Mouse (Mus musculus): Measurements from ENCODE around the gene Clip4. TPM values are rescaled to one million over a fixed set of nuclear protein-coding genes. Genes with fewer than 3 reads are reported as not detected.

The Clip4 gene
- total and polyA plus RNA-seq, 3 experiments = 0.11 TPM; not detected in 2

DNA sequence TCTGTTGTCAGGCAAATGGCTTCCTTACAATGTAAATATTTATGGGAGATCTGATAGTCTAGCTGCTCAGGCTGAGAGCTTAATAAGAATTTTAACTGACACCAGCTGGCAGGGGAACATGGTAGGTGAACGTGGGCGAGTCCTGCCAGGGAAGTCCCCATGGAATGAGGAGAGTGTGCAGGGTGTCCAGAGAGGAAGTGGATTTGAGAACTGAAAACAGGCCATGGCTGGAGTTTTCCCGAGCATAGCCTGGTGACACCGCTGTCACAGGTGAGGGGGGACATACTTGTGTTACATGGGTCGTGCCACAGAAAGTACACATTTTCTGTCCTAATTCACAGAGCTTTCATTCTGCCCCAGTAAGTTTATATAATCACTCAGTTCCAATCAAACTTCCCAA is 97.2 kb downstream of the Clip4 start:
- no peak overlapping the region for H3K4me3 ChIP-seq (ENCODE audit: low read depth, low read length)
- TF ChIP-seq TAL1 (conservative IDR thresholded peaks at IDR 0.05; ENCODE audit: low read depth, low read length) (no peak), POLR2AphosphoS5 (IDR thresholded peaks at IDR 0.05; ENCODE audit: insufficient replicate concordance, low read depth, low read length) (no peak), GATA2 (IDR thresholded peaks at IDR 0.05; ENCODE audit: borderline replicate concordance, low read depth, low read length) (no peak)
- H3K4me1 ChIP-seq (ENCODE audit: insufficient read depth, low read depth, low read length) = no peaks in the 10 kb centered on the region
- DNase-seq (ENCODE audit: low spot score) (no peak), ATAC-seq (ENCODE audit: extremely low read depth, insufficient number of reproducible peaks, low FRiP score, poor library complexity, severe bottlenecking) (no peak)
- H3K36me3 ChIP-seq (replicated peaks) = no peaks in the 10 kb centered on the region
- H3K9me3 ChIP-seq (replicated peaks) = peaks cover 54% of the 10 kb centered on the region
- H3K27me3 ChIP-seq (ENCODE audit: insufficient read depth, low read length) = no peaks in the 10 kb centered on the region

DNA sequence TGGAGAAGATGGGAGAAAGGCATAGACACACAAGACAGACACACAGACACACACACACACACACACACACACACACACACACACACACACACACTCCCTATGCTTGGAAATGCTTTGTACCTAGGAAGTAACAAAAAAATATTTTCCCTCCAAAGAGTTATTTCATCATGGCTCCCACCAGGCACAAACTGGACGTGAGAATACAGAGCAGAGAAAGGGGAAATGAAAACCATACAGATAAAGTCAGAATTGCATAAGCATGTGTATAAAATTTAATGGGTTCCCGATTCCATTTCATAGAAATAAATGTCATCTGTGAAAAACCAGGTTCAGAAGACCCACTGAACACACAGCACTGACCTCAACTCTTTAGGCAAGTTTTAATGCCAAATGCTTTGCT is 99.6 kb downstream of the Clip4 start:
- no peak overlapping the region for H3K4me3 ChIP-seq (ENCODE audit: low read depth, low read length)
- TF ChIP-seq GATA2 (IDR thresholded peaks at IDR 0.05; ENCODE audit: borderline replicate concordance, low read depth, low read length) (no peak), CTCF (IDR thresholded peaks at IDR 0.05; ENCODE audit: low read depth, low read length) (no peak), POLR2AphosphoS5 (IDR thresholded peaks at IDR 0.05; ENCODE audit: insufficient replicate concordance, low read depth, low read length) (no peak), TAL1 (conservative IDR thresholded peaks at IDR 0.05; ENCODE audit: low read depth, low read length) (no peak), GATA1 (IDR thresholded peaks at IDR 0.05; ENCODE audit: borderline replicate concordance, low read length) (no peak)
- no peaks in the 10 kb centered on the region for H3K4me1 ChIP-seq (ENCODE audit: insufficient read depth, low read depth, low read length)
- no peaks in the 10 kb centered on the region for H3K36me3 ChIP-seq (replicated peaks)
- H3K27me3 ChIP-seq (ENCODE audit: insufficient read depth, low read length) = no peaks in the 10 kb centered on the region
- no peak for ATAC-seq (ENCODE audit: extremely low read depth, insufficient number of reproducible peaks, low FRiP score, poor library complexity, severe bottlenecking)
- H3K9me3 ChIP-seq (replicated peaks) = peaks cover 61% of the 10 kb centered on the region
- DNase-seq (ENCODE audit: low spot score) = no peak

DNA sequence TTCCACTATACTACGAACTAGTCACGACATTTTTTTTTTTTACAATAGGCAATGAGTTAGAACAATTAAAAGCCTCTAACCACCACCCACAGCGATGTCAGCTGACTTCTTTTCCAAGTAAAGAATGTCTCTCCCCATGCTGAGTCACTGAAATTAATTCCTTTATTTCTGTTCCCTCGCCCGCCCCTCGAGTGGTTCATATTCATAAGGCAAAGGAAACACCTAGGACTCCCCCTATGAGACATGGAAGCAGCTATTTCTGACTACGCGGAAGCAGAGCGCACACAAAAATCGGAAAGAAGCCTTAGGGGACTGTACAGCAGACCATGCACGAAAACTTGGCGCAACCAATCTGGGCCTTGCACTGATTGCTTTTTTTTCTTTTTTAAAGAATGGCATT is 100.6 kb downstream of the Clip4 start:
- no peak for ATAC-seq (ENCODE audit: extremely low read depth, insufficient number of reproducible peaks, low FRiP score, poor library complexity, severe bottlenecking)
- H3K9me3 ChIP-seq (replicated peaks) = peaks cover 61% of the 10 kb centered on the region
- TF ChIP-seq TAL1 (conservative IDR thresholded peaks at IDR 0.05; ENCODE audit: low read depth, low read length) = no peak
- no peak for TF ChIP-seq POLR2AphosphoS5 (IDR thresholded peaks at IDR 0.05; ENCODE audit: insufficient replicate concordance, low read depth, low read length)

DNA sequence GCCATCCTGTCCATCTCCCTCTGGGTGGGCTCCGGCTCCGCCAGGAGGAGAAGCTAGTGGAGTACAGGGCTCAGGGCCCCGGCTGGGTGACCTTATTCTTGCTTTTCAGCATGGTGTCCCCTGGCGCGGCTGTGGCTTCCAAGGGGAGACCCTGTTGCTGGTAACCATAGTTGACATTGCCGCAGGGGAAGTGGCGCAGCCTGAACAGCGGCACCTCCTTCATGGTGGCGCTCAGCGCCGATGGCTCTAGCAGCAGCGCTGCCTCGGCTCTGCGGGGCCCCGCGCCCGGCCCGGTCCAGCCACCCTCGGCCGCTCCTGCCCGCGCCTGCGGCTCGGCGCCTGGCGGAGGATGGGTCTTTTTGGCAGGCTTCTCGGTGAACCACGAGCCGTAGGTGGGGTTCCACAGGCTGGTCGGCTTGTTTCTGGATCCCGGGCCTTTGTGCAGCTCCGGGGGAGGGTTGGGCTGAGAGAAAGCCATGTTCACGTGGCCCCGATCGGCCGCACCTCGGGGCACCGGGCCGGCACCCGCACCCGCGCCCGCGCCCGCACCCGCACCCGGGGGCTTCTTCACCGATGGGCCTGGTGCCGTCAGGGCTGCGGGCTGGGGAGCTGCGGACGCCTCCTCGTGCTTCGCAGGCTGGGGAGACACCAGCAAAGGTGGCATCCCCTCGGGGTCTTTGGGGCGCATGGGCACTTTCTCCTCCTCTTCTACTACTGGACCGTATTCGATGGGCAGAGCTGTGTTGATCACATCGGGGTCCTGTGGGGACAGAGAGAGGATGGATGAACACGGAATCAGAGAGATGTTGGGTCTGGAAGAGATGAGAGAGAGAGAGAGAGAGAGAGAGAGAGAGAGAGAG is 101.3 kb downstream of the Clip4 start:
- TF ChIP-seq TAL1 (conservative IDR thresholded peaks at IDR 0.05; ENCODE audit: low read depth, low read length) (no peak), GATA1 (IDR thresholded peaks at IDR 0.05; ENCODE audit: borderline replicate concordance, low read length) (no peak), GATA2 (IDR thresholded peaks at IDR 0.05; ENCODE audit: borderline replicate concordance, low read depth, low read length) (no peak)
- Histone ChIP-seq H3K4me3 (ENCODE audit: low read depth, low read length) (no peak overlapping the region; the same call in 1 of the 2 replicates), H3K4me1 (ENCODE audit: insufficient read depth, low read depth, low read length) (no peaks in the 10 kb centered on the region), H3K27me3 (ENCODE audit: insufficient read depth, low read length) (no peaks in the 10 kb centered on the region), H3K36me3 (replicated peaks) (no peaks in the 10 kb centered on the region), H3K9me3 (replicated peaks) (peaks cover 66% of the 10 kb centered on the region)
- DNase-seq (ENCODE audit: low spot score) (no peak), ATAC-seq (ENCODE audit: extremely low read depth, insufficient number of reproducible peaks, low FRiP score, poor library complexity, severe bottlenecking) (no peak)

More for the DNA sequence above, 100.6 kb downstream of the Clip4 start:
- Histone ChIP-seq H3K27me3 (ENCODE audit: insufficient read depth, low read length) (no peaks in the 10 kb centered on the region), H3K4me1 (ENCODE audit: insufficient read depth, low read depth, low read length) (no peaks in the 10 kb centered on the region), H3K36me3 (replicated peaks) (no peaks in the 10 kb centered on the region), H3K4me3 (ENCODE audit: low read depth, low read length) (no peak overlapping the region)
- DNase-seq (ENCODE audit: low spot score) = no peak

DNA sequence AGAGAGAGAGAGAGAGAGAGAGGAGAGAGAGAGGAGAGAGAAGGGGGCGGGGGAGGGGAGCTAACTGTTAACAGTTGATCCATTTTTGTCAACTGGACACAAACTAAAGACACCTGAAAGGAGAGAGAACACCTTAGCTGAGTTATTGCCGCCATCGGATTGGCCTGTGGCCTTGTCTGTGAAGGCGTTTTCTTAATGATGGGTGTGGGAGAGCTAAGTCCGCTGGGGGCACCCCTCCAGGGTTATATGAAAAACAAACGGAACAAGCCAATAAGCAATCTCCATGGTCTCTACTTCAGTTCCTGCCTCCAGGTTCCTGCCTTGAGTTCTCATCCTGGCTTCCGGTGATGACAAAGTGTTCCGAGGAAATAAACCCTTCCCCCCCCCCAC is 102.0 kb downstream of the Clip4 start:
- Histone ChIP-seq H3K9me3 (replicated peaks) (peaks cover 60% of the 10 kb centered on the region), H3K4me1 (ENCODE audit: insufficient read depth, low read depth, low read length) (no peaks in the 10 kb centered on the region), H3K36me3 (replicated peaks) (no peaks in the 10 kb centered on the region), H3K4me3 (ENCODE audit: low read depth, low read length) (no peak overlapping the region), H3K27me3 (ENCODE audit: insufficient read depth, low read length) (no peaks in the 10 kb centered on the region)
- no peak for ATAC-seq (ENCODE audit: extremely low read depth, insufficient number of reproducible peaks, low FRiP score, poor library complexity, severe bottlenecking)
- no peak for DNase-seq (ENCODE audit: low spot score)
- TF ChIP-seq TAL1 (conservative IDR thresholded peaks at IDR 0.05; ENCODE audit: low read depth, low read length) (no peak), POLR2AphosphoS5 (IDR thresholded peaks at IDR 0.05; ENCODE audit: insufficient replicate concordance, low read depth, low read length) (no peak), CTCF (IDR thresholded peaks at IDR 0.05; ENCODE audit: low read depth, low read length) (no peak), GATA1 (IDR thresholded peaks at IDR 0.05; ENCODE audit: borderline replicate concordance, low read length) (no peak), GATA2 (IDR thresholded peaks at IDR 0.05; ENCODE audit: borderline replicate concordance, low read depth, low read length) (no peak)

DNA sequence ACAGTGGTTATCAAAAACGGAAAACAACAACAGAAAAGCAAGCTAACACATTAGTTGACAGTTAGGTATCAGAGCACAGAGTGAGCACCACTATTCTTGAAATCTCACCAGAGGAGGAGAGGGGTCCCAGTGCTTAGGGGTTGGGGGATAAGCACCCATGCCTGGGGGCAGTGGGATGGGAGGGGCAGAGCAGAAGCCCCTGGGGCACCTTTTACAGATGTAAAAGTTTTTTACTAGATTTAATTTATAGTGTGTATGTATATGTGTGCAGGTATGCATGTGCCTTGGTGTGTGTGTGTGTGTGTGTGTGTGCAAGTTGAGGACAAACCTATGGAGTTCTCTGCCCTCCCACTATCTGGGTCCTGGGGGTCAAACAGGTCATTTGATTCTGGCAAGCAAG is 102.4 kb downstream of the Clip4 start:
- H3K9me3 ChIP-seq (replicated peaks) = peaks cover 59% of the 10 kb centered on the region
- DNase-seq (ENCODE audit: low spot score) (no peak), ATAC-seq (ENCODE audit: extremely low read depth, insufficient number of reproducible peaks, low FRiP score, poor library complexity, severe bottlenecking) (no peak)
- H3K27me3 ChIP-seq (ENCODE audit: insufficient read depth, low read length) = no peaks in the 10 kb centered on the region
- no peak overlapping the region for H3K4me3 ChIP-seq (ENCODE audit: low read depth, low read length)
- H3K36me3 ChIP-seq (replicated peaks) = no peaks in the 10 kb centered on the region
- H3K4me1 ChIP-seq (ENCODE audit: insufficient read depth, low read depth, low read length) = no peaks in the 10 kb centered on the region
- no peak for TF ChIP-seq GATA2 (IDR thresholded peaks at IDR 0.05; ENCODE audit: borderline replicate concordance, low read depth, low read length)

DNA sequence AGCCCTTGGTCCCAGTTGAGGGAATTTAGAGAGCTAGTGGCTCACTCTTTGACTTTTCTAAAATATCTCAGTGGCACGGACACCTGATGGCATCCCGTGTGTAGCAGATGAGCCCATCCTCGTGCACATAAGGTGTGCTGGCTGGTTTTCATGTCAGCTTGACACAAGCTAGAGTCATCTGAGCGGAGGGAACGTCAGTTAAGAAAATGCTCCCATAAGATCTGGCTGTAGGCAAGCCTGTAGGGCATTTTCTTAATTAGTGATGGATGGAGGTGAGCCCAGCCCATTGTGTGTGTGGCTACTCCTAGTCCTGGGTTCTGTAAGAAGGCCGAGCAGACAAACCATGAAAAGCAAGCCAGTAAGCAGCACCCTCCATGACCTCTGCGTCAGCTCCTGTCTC is 103.7 kb downstream of the Clip4 start:
- Histone ChIP-seq H3K36me3 (replicated peaks) (no peaks in the 10 kb centered on the region), H3K4me1 (ENCODE audit: insufficient read depth, low read depth, low read length) (no peaks in the 10 kb centered on the region), H3K9me3 (replicated peaks) (peaks cover 54% of the 10 kb centered on the region), H3K27me3 (ENCODE audit: insufficient read depth, low read length) (no peaks in the 10 kb centered on the region), H3K4me3 (ENCODE audit: low read depth, low read length) (no peak overlapping the region)
- DNase-seq (ENCODE audit: low spot score) (no peak), ATAC-seq (ENCODE audit: extremely low read depth, insufficient number of reproducible peaks, low FRiP score, poor library complexity, severe bottlenecking) (no peak)
- TF ChIP-seq CTCF (IDR thresholded peaks at IDR 0.05; ENCODE audit: low read depth, low read length) = no peak
- no peak for TF ChIP-seq GATA2 (IDR thresholded peaks at IDR 0.05; ENCODE audit: borderline replicate concordance, low read depth, low read length)
- no peak for TF ChIP-seq GATA1 (IDR thresholded peaks at IDR 0.05; ENCODE audit: borderline replicate concordance, low read length)
- no peak for TF ChIP-seq POLR2AphosphoS5 (IDR thresholded peaks at IDR 0.05; ENCODE audit: insufficient replicate concordance, low read depth, low read length)
- no peak for TF ChIP-seq TAL1 (conservative IDR thresholded peaks at IDR 0.05; ENCODE audit: low read depth, low read length)
